Mouse (Mus musculus) hindbrain, embryonic 10.5 days (tissue): Measurements from ENCODE around the gene Slc25a22. TPM values are rescaled to one million over a fixed set of nuclear protein-coding genes. Genes with fewer than 3 reads are reported as not detected.
"Not testable (repeated sequence)": the region's sequence is repeated elsewhere in the genome, so short reads cannot be mapped to it uniquely, and the experiment has no call there.

Source experiments
- DNase-seq: peaks from one replicate; pipeline ENCODE4 v3.0.0-alpha.2; 2017; ENCODE audit warnings: low spot score
- H3K27ac ChIP-seq: fragments of 300-500 bp; sonication (generic); 2 replicates; pipeline ENCODE4 v1.5.1; 2016; ENCODE audit warnings: mild to moderate bottlenecking, moderate library complexity
- H3K27me3 ChIP-seq: fragments of 300-500 bp; sonication (generic); 2 replicates; pipeline ENCODE4 v1.6.1; 2016; ENCODE audit warnings: mild to moderate bottlenecking; ENCODE audit not compliant: poor library complexity, insufficient read depth, severe bottlenecking
- H3K36me3 ChIP-seq: fragments of 300-500 bp; sonication (generic); 2 replicates; pipeline ENCODE4 v1.6.1; 2016; ENCODE audit warnings: mild to moderate bottlenecking, moderate library complexity
- H3K4me1 ChIP-seq: fragments of 300-500 bp; sonication (generic); replicated peaks from 2 replicates; pipeline ENCODE4 v1.6.1; 2016; ENCODE audit warnings: mild to moderate bottlenecking
- H3K4me3 ChIP-seq: fragments of 300-500 bp; sonication (generic); 2 replicates; pipeline ENCODE4 v1.5.1; 2016; ENCODE audit warnings: mild to moderate bottlenecking, moderate library complexity
- H3K9me3 ChIP-seq: fragments of 300-500 bp; sonication (generic); 2 replicates; pipeline ENCODE4 v1.6.1; 2016; ENCODE audit warnings: mild to moderate bottlenecking, moderate library complexity
- WGBS: fragments of 180-500 bp; shearing (Covaris S2); methylation state at CpG from one replicate; pipeline ENCODE4 v1.1.7; 2016; 5-methylcytosine and 5-hydroxymethylcytosine counted together
- polyA plus RNA-seq: library from polyadenylated mRNA; unstranded; fragments of >200 nt; fragmentation: Nextera tagmentation; extraction: Ambion mirVana; gene quantifications from 2 replicates; pipeline ENCODE4 v1.2.1, GENCODE M21; 2016

Gene Slc25a22
- polyA plus RNA-seq, 1 experiment from 2014 or later: 55.6 TPM

DNA sequence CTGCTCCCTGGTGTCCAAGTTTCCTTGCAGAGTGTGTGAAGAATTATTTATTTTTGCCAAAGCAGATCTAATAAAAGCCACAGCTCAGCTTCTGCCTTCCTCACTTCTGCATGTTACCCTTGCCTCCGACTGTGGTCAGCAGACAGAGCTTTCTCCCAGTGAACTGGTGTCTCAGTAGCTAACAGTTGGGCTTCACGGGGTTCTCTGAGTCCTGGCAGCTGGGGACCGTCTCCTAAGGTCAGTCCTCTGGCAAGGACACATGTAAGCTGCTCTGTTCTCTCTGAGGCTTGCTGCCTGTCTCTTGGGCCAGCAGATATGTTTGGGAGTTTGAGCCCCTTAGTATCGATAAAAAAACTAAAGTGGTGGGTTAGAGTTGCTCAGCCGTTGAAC, 22.3 kb upstream of the Slc25a22 start:
- WGBS: 75% methylated on average over 5 of the region's 5 CpGs
- no peak for DNase-seq

DNA sequence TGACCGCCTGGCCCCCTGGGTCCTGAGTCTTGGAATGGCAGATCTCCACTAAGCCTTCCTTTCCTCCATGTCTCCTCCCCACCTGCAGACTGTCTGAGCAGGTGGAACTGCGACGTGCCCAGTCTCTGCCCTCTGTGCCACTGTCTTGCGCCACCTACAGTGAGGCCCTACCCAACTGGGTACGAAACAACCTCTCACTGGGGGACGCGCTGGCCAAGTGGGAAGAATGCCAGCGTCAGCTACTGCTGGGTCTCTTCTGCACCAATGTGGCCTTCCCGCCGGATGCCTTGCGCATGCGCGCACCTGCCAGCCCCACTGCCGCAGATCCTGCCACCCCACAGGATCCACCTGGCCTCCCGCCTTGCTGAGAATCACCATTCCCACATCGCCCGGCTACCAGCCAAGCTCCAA, 21.6 kb upstream of the Slc25a22 start:
- 88% methylated on average over 17 of the region's 17 CpGs for WGBS
- Histone ChIP-seq H3K9me3 (no peaks in the 10 kb centered on the region), H3K27ac (no peak overlapping the region), H3K36me3 (peaks cover 21% of the 10 kb centered on the region), H3K4me1 (peaks cover 64% of the 10 kb centered on the region), H3K4me3 (no peak overlapping the region), H3K27me3 (peaks cover 78% of the 10 kb centered on the region)
- no peak for DNase-seq

More for the DNA sequence above, 22.3 kb upstream of the Slc25a22 start:
- no peak overlapping the region for H3K27ac ChIP-seq
- peaks cover 64% of the 10 kb centered on the region for H3K4me1 ChIP-seq
- H3K4me3 ChIP-seq: no peak overlapping the region
- H3K36me3 ChIP-seq: peaks cover 21% of the 10 kb centered on the region
- H3K9me3 ChIP-seq: no peaks in the 10 kb centered on the region
- peaks cover 85% of the 10 kb centered on the region for H3K27me3 ChIP-seq

DNA sequence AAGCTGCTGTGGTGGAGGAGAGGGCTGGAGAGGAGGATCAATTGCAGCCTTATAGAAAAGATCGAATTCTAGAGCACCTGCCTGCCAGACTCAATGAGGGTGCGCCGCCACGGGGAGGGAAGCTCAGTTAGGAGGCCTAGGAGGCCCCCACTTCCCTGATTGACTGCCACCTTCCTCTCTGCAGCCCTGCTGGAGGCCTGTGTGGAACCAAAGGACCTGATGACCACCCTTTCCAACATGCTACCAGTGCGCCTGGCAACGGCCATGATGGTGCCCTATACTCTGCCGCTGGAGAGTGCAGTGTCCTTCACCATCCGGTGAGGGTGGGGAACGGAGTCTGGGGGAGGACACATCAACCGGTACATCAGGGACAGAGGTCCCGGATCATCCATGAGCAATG, 21.0 kb upstream of the Slc25a22 start:
- no peaks in the 10 kb centered on the region for H3K9me3 ChIP-seq
- 90% methylated on average over 11 of the region's 11 CpGs for WGBS
- H3K27me3 ChIP-seq: peaks cover 71% of the 10 kb centered on the region
- H3K4me1 ChIP-seq: peaks cover 61% of the 10 kb centered on the region
- DNase-seq: no peak
- peaks cover 21% of the 10 kb centered on the region for H3K36me3 ChIP-seq
- H3K4me3 ChIP-seq: no peak overlapping the region
- no peak overlapping the region for H3K27ac ChIP-seq

DNA sequence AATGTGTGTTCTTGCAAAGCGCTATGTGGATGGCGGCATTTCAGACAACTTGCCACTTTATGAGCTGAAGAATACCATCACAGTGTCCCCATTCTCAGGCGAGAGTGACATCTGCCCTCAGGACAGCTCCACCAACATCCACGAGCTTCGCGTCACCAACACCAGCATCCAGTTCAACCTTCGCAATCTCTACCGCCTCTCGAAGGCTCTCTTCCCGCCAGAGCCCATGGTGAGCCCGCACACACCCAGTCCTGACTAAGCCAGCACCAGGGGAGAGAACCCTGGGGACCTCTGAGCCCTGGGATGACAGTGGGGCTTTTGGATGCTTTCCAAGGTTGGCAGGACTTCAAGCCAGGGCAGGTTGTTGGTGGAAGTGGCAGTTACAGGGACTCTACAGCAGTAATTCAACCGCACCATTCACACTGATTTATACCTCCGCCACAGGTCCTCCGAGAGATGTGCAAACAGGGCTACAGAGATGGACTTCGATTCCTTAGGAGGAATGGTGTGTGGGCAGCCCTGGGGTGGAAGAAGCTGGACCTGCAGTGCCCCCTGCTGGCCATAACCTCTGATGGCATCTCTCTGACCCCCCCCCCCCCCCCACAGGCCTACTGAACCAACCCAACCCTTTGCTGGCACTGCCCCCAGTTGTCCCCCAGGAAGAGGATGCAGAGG, 20.4 kb upstream of the Slc25a22 start:
- H3K4me3 ChIP-seq: no peak overlapping the region
- peaks cover 55% of the 10 kb centered on the region for H3K4me1 ChIP-seq
- no peak overlapping the region for H3K27ac ChIP-seq
- peaks cover 21% of the 10 kb centered on the region for H3K36me3 ChIP-seq
- peak; percentile 55 for DNase-seq
- peaks cover 66% of the 10 kb centered on the region for H3K27me3 ChIP-seq
- no peaks in the 10 kb centered on the region for H3K9me3 ChIP-seq
- 79% methylated on average over 15 of the region's 15 CpGs for WGBS

DNA sequence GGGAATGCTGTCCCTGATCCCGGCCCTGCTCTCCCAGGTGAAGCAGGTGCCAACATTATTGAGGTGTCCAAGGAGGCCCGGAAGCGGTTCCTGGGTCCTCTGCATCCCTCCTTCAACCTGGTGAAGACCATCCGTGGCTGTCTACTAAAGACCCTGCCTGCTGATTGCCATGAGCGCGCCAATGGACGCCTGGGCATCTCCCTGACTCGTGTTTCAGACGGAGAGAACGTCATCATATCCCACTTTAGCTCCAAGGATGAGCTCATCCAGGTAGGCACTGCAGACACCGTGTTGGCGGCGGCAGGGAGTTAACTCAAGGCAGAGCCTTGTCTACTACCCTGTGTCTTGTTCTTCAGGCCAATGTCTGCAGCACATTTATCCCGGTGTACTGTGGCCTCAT, 19.5 kb upstream of the Slc25a22 start:
- Histone ChIP-seq H3K4me3 (peak overlapping the region; percentile 80; the same call in 1 of the 2 replicates), H3K36me3 (peaks cover 24% of the 10 kb centered on the region), H3K27ac (no peak overlapping the region), H3K9me3 (no peaks in the 10 kb centered on the region), H3K4me1 (peaks cover 50% of the 10 kb centered on the region), H3K27me3 (peaks cover 57% of the 10 kb centered on the region)
- DNase-seq: no peak
- 93% methylated on average over 14 of the region's 14 CpGs for WGBS

DNA sequence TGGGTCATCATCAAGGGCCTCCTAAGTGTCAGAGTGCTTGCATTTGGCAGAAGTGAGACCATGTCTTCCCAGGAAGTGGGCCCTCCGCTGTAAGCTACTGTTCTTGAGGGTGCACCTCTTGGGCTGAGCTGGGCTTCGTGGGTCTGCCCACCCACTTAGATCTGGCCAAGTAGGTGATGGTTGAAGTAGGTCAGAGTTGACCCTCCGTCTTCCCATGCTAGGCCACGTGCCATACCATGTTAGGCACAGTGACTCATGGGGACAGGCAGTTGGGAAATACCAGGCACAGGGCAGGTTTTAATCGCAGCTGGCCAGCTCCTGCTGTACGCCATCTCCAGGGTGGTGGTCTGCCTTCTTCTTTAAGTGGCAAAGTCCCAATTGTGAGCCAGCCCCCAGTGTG, 19.0 kb upstream of the Slc25a22 start:
- DNase-seq: no peak
- Histone ChIP-seq H3K4me1 (peaks cover 45% of the 10 kb centered on the region), H3K4me3 (peak overlapping the region; percentile 80; the same call in 1 of the 2 replicates), H3K27me3 (peaks cover 52% of the 10 kb centered on the region), H3K9me3 (no peaks in the 10 kb centered on the region), H3K36me3 (peaks cover 29% of the 10 kb centered on the region), H3K27ac (no peak overlapping the region)
- WGBS: 88% methylated on average over 6 of the region's 6 CpGs

DNA sequence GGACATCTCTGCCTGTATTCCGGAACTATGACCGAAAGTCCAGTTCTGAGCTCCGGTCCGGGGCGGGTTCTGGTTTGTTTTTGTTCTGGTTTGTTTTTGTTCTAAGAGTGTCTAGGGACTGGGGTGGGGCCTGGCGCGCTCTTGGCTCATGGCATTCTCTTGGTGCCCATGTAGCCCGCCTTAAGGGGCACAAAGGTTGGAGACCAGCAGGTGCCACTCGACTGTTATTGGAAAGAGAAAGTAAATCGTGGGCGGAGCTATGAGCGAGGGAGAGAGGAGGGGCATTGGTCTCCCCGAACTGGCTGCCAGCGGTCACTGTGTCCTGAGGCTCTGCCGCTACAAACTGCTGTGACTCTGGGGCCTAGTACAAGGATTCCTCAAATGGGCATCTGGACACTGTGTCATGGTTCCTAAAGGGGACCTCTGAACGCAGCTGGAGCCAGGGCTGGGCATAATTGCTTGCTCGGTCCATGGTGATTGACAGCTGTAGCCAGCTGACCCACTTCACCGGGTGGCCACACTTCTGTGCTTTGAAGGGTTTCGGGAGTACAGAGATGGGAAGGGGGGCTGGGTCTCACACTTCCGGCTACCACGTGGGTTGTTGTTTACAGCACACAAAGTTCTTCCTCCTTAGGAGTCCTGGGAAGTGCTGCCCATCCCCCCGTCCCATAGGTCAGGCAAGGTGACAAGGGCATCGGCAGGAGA, 18.1 kb upstream of the Slc25a22 start:
- peaks cover 38% of the 10 kb centered on the region for H3K36me3 ChIP-seq
- peak; percentile 54 for DNase-seq
- H3K4me1 ChIP-seq: peaks cover 35% of the 10 kb centered on the region
- H3K9me3 ChIP-seq: no peaks in the 10 kb centered on the region
- WGBS: 1% methylated on average over 23 of the region's 23 CpGs
- H3K4me3 ChIP-seq: peak overlapping the region; percentile 80
- H3K27me3 ChIP-seq: peaks cover 42% of the 10 kb centered on the region
- peak overlapping the region; percentile 87 for H3K27ac ChIP-seq

DNA sequence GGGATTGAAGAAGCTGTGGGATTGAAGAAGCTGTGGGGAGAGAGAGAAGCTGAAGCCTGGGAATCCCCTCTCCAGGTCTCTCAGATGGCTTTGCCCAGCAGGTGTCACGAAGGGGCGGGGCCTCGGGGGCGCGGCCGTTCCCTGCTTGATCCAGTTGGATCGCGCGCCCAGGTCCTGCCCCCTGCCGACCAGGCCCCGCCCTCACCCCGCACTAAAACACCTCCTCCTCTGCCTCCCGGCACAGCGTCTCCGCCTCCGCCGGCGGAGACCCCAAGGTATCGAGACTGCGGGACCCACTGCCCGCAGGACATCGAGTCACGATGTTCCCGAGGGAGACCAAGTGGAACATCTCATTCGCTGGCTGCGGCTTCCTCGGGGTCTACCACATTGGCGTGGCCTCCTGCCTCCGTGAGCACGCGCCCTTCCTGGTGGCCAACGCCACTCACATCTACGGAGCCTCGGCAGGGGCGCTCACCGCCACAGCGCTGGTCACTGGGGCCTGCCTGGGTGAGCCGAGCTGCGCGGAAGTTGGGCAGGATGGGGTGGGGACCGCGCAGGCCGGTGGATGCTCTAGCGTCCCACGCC, 17.4 kb upstream of the Slc25a22 start, which contains the start of gene Pnpla2:
Pnpla2 (plus strand) TSS at position 232 of the 585 bp plus-strand sequence.
- no peaks in the 10 kb centered on the region for H3K9me3 ChIP-seq
- H3K4me1 ChIP-seq: peaks cover 35% of the 10 kb centered on the region
- peak within 1 kb of the TSS; percentile 87 for H3K27ac ChIP-seq
- H3K4me3 ChIP-seq: peak within 1 kb of the TSS; percentile 80
- H3K36me3 ChIP-seq: peaks cover 45% of the 10 kb centered on the region
- H3K27me3 ChIP-seq: peaks cover 35% of the 10 kb centered on the region
- under 1% methylated on average over 45 of the region's 45 CpGs for WGBS
- DNase-seq: peak; percentile 89

DNA sequence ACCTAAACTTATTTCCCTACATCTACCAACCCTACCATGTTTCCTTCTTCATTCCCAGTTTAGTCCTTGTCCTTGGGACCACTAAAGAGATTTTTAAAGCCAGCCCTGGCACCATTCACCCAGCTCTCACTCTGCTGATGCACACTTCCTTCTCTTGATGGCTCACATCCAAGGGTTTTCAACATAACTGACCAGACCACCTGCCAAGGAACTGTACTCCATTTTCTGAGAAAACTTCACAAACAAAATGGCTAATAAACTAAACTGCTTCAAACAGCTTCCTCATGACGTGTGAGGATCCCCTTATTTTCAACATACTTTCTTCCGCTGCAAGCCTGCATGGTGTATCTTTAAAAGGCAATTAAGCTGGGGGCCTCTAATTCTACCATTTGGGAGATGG, 15.9 kb upstream of the Slc25a22 start:
- H3K36me3 ChIP-seq: peaks cover 48% of the 10 kb centered on the region
- H3K4me1 ChIP-seq: peaks cover 43% of the 10 kb centered on the region
- H3K9me3 ChIP-seq: no peaks in the 10 kb centered on the region
- 82% methylated on average over 2 of the region's 2 CpGs for WGBS
- H3K4me3 ChIP-seq: no peak overlapping the region
- peaks cover 21% of the 10 kb centered on the region for H3K27me3 ChIP-seq
- no peak overlapping the region for H3K27ac ChIP-seq
- DNase-seq: no peak

DNA sequence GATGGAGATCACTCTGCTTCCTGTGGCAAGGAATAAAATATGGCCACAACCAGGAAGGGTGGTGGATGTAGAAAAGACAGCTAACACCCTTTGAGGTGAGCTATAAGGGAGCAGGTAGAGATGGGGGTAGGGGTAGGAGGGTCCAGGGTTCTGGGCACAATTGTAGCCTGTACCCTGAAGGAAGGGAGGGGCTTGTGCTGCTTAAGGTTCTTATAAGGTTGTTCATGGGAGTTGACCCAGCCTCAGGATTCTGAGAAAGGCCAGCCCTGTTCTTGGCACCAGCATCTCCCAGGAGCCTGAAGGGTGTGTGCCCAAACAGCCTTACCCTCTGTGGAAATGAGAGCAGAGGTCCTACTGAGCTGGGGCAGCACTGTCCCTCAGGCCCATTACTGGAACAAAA, 14.2 kb upstream of the Slc25a22 start:
- no peak for DNase-seq
- H3K9me3 ChIP-seq: no peaks in the 10 kb centered on the region
- H3K4me3 ChIP-seq: no peak overlapping the region
- peaks cover 42% of the 10 kb centered on the region for H3K4me1 ChIP-seq
- peaks cover 43% of the 10 kb centered on the region for H3K36me3 ChIP-seq
- H3K27me3 ChIP-seq: peaks cover 6% of the 10 kb centered on the region
- no peak overlapping the region for H3K27ac ChIP-seq

DNA sequence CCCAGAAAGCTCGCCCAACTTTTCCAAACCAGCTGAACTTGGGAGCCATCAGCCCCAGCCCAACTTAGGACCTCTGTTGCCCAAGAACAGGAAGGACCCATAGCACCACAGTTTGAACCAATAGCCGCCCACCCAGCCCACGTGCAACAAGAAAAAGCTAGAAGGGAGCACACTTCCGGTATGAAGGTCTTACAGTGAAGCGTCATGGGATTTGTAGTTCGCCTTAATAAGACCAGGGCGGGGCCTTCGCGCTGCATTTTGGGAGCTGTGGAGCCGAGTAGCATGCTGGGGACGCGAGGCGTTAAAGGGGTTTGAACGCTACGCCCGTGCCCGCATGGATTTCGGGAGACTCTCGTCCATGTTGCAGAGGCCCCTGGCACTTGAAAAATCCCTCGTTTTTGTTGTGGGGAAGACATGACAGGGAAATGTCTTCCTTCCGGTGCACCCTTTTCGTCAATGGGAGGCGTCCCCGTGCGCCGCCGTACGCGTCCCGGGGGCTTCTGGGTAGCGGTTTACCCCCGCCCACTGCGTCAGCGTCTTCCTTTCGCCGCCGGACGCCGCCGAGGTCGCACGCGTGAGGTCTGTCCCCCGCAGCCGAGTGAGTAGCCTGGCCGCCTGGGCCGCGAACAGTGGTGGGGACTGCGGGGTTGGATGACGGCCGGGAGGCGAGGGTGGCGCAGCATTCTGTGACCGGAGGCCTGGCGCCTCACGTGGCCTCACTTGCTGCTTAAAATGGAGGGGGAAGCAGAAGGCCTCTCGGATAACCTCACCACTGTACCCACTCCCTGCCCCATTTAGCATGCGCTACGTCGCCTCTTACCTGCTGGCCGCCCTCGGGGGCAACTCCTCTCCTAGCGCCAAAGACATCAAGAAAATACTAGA, 9.7 kb upstream of the Slc25a22 start, which contains the start of gene Rplp2:
Rplp2 (plus strand) TSS at position 261 of the 882 bp plus-strand sequence.
- Histone ChIP-seq H3K36me3 (peaks cover 44% of the 10 kb centered on the region), H3K27me3 (no peaks in the 10 kb centered on the region), H3K9me3 (no peaks in the 10 kb centered on the region), H3K4me3 (peak within 1 kb of the TSS; percentile 67), H3K27ac (peak within 1 kb of the TSS; percentile 96), H3K4me1 (peaks cover 36% of the 10 kb centered on the region)
- under 1% methylated on average over 63 of the region's 63 CpGs for WGBS
- DNase-seq: peak; percentile 95

DNA sequence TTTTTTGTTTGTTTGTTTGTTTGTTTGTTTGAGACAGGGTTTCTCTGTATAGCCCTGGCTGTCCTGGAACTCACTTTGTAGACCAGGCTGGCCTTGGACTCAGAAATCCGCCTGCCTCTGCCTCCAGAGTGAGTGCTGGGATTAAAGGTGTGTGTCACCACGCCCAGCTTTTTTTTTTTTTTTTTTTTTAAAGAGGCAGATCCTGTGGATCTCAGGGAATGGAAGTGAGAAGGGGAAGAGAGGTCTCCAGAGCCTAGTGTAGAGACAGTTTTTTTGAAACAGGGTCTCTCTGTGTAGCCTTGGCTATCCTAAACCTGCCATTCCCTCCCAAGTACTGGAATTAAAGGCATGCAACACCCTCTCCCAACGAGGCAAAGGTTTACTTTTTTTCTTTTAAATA, 8.7 kb upstream of the Slc25a22 start:
- WGBS: 86% methylated on average over 3 of the region's 3 CpGs
- H3K4me1 ChIP-seq: peaks cover 46% of the 10 kb centered on the region
- H3K27ac ChIP-seq: peak overlapping the region; percentile 96; the same call in 1 of the 2 replicates
- H3K27me3 ChIP-seq, H3K9me3 ChIP-seq, DNase-seq: not testable (repeated sequence)
- peaks cover 44% of the 10 kb centered on the region for H3K36me3 ChIP-seq
- peak overlapping the region; percentile 67; the same call in 1 of the 2 replicates for H3K4me3 ChIP-seq
